Mouse (Mus musculus) kidney, postnatal 10 days (tissue): ENCODE results near the gene Fgfr4.
"Not testable (repeated sequence)": the region's sequence is repeated elsewhere in the genome, so short reads cannot be mapped to it uniquely, and the experiment has no call there.

Experiments
- DNase-seq: peaks from one replicate; pipeline ENCODE4 v3.0.0; 2021; ENCODE audit warnings: mixed read lengths

Gene Fgfr4

DNA sequence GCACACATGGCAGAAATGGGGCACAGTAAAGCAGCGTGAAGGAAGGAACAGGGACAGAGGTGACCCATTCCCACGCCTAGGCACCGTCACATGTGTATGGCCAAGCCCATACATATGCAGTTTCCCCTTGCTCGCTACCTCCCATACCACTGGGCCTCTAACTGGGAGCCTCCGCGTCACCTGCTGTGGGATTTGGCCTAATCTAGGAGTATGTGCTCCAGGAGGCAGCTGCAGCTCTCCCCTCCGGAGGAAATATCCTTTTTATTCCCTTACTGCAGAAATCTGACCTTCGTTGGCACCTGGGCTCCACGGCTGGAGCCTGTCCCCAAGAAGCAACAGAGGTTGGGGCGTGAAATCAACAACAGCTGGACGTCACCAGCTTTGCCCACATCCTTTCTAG, 21.9 kb downstream of the Fgfr4 start:
- DNase-seq, result no peak

DNA sequence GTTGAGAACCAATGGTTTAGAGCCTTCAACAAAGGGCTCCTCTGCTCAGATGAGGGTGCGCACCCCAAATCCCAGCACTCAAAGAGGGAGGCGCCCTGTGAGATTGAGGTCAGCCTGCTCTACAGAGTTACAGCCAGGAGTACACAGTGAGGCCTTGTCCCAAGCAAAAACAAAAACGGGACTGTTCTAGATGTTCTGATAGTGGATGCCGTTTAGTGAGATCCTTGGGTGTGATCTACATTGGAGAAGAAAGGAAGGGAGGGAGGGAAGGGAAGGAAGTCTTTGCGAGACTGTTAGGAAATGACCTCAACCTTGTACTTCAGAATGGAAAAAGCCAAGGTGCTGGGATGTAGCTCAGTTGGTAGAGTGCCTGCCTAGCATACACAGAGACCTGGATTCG, 23.8 kb downstream of the Fgfr4 start:
- DNase-seq, result no peak

DNA sequence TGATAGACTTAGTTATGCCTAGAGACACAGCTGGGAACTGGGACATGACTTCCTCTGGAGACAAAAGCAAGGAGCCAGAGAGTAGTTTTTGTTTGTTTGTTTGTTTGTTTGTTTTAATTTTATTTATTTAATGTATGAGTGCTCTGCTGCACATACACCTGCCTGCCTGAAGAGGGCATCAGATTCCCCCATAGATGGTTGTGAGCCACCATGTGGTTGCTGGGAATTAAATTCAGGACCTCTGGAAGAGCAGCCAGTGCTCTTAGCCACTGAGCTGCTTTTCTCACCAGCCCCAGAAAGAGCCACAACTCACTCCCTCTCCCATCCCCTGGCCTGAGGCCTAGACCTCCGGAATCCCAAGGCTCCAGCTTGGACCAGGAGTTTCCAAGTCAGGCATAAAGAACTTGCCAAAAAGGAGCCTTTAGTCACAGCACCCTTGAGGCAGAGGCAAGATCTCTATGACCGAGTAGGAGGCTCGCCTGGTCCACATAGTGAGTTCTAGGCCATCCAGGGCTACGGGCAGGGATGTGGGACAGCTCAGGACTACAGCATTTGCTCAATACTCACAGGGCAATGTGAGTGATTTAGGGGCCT, 25.6 kb downstream of the Fgfr4 start:
- no peak for DNase-seq

DNA sequence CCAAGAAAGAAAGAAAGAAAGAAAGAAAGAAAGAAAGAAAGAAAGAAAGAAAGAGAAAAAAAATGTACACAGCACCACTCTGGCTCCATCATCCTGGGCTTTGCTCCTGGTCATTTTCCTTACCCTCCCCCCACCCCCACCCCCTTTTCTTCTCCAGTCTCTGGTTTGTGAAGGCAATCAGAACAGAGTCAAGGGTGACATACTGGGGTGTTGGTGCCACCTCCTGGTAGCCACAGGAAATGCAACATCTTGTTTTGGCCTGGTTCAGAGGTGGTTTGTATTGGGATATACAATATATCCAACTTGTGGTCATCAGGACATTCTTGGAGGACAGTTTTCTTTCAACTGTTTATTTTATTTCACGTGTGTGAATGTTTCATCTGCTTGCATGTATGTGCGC, 26.1 kb downstream of the Fgfr4 start:
- DNase-seq, result peak; percentile 85

DNA sequence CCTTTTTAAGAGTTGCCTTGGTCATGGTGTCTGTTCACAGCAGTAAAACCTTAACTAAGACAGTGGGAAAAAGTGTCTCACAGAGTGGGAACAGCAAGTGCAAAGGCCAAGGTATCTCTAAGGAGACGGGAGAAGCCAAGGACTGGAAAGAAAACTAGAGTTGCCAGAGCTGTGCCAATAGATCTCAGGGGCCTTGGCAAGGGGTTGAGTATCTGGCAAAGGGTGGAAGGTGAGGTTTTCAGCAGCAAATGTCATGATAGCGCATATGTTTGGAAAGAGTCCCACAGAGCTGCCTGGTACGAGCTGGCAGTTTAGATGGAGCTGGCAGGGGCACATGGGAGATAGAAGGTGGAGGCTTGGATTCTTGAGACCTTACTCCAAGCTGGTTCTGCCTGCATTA, 27.2 kb downstream of the Fgfr4 start:
- DNase-seq, result no peak

DNA sequence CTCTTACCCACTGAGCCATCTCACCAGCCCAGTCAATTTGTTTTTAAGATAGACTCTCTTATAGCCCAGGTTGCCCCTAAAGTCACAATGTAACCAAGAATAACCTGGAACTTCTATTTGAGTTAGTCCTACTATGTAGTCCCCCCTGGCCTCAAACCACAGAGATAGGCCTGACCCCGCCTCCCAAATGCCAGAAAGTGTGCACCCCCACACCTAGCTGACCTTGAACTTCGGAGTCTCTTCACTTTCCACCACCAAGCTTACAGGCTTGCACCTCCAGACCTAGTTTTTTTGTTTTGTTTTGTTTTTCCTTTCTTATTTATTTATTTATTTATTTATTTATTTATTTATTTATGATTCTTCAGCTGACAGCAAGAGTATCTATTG, 29.3 kb downstream of the Fgfr4 start:
- DNase-seq, result no peak

DNA sequence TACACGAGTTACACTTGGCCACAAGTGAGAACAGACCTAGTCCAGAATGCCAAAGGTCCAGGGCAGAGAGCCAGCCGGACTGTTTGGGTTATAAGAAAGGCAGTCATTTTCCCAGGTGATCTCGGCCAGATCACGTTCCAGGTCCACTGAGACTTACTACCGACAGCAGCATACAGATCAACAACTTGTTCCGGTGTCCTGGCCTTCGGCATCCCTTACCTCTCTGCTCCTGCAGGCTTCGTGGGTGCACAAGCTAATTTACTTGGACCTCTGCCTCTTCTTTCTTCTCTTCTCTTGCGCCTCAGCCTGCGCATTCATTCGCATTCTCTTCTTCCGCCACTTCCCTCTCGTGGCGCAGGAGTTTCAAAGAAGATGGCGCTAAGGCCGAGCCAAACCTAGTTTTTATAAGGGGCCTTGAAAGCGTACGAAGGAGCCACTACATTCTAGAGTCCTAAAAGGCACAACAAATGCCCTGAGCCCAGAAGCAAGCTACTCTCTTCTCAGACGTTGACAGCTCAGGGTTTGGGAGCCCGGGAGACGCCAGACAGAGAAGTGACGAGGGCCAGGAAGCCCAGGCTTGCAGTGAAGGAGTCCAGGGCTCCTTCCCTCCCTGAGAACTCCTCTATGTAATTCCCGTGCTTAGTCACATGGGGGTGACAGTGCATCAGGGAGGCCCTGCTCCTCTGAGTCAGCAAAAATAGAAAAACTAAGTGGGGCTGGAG, 29.9 kb downstream of the Fgfr4 start:
- DNase-seq, result peak; percentile 79

DNA sequence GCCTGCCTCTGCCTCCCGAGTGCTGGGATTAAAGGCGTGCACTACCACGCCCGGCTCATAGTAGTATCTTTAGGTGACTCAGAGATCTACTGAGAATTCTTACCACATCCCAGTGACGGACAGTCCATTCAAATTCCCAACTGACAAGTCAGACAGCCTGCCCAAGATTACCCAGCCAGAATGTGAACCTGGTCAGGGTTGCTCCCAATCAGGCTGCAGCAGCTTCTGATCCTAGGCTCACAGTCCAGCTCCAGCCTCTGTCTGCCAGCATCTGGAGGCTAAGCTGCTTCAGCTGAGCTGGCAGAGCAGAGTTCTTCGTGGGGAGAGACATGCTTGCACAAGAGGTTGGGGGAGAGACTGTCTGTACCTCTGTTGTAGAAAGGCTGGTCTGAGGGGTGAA, 30.9 kb downstream of the Fgfr4 start:
- DNase-seq, result no peak

DNA sequence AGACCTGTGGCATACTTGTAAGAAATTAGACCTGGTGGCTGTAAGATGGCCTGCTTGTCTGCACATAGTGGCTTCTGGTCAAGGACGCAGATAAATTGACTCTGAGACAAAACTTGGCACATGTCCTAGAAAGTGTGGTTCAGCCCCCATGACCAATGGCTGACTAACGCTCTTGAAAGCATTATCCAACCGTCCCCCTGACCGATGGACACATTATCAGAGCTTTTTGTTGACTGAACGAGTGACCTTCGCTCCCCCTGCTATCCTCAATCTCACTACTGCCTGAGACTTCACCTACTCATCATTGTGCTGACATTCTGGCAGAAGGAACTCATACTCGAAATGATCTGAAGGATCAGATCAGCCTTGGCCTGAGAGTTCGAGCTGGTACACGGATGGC, 34.6 kb downstream of the Fgfr4 start:
- not testable (repeated sequence) for DNase-seq

DNA sequence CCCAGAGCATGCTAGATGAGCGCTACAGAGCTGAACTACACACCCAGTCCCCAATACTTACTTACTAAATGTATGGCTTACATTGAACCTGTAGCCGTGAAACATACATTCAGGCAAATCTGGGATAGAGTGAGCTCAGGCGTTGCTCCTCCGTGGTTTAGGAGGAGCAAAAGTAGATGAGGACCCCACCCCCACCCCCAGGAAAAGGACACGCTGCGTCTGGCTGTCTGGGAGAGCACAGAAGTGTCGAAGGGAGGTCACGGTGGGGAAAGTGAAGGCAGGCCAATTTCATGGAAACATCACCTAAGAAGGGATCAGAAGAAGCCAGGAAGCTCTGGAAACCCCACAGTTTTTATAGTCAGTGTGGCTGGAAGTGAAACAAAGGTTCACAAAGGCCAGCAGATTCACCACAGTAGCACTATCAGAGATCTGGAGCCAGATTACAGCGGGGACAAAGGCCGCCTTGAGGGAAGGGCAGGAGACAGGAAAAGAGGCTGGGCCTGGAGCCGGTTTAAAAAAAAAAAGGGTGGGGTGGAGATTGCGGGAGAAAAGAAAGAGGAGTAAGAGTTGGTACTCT, 37.2 kb downstream of the Fgfr4 start:
- DNase-seq, result no peak

DNA sequence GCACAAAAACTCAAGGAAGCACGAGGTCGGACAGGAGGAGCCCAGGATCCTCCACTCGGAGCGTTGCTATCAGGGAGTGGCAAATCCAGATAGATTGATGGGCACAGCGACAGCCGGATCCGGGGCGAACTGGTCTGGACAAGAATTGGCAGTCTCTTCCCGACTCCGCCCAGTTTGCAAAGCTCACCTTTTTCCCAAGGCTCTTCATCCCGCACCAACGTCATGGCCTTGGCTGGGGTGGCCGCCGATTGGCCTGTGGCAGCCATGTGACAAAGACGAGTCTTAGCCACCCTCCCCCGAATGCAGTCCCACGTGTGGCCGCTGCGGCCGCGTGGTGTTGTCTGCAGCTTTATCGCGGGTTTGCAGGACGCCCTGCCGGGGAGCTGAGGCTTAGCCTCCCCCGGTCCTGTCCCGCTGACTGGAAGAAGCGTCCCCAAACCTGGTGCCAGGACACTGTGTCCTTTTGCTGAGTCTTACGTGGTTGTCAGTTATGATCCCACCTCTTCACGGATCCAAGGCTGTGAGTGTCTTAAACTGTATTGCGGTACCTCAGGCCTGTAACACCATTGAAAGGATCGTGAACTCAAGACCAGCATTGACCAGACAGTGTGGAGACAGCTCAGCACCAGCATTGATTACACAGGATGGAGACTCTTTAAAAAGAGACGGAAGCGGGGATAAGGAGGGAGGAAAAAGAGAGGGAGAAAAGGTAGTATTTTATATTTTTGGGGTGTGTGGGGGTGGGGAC, 37.9 kb downstream of the Fgfr4 start:
- DNase-seq, result peak; percentile 96

DNA sequence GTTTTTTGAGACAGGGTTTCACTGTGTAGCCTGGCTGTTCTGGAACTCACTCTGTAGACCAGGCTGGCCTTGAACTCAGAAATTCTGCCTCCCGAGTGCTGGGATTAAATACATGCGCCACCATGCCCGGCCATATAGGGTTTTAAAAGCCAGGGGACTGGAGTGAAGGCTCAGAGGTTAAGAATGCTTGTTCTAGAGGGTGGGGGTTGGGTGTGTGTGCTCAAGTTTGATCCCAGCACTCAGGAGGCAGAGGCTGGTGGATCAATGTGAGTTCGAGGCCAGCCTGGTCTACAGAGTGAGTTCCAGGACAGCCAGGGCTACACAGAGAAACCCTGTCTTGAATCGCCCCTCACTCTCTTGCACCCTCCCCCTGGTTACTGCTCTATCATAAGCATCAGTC, 39.1 kb downstream of the Fgfr4 start:
- no peak for DNase-seq

DNA sequence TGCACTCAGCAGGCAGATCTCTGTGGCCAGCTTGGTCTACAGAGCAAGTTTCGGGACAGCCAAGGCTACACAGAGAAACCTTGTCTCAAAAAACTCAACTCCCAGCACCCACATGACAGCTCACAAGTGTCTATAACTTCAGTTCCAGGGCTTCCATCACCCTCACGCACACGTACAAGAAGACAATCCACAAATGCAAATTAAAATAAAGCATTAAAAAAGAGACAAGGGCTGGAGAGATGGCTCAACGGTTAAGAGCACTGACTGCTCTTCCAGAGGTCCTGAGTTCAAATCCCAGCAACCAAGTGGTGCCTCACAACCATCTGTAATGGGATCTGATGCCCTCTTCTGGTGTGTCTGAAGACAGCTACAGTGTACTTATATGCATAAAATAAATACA, 50.3 kb downstream of the Fgfr4 start:
- not testable (repeated sequence) for DNase-seq

DNA sequence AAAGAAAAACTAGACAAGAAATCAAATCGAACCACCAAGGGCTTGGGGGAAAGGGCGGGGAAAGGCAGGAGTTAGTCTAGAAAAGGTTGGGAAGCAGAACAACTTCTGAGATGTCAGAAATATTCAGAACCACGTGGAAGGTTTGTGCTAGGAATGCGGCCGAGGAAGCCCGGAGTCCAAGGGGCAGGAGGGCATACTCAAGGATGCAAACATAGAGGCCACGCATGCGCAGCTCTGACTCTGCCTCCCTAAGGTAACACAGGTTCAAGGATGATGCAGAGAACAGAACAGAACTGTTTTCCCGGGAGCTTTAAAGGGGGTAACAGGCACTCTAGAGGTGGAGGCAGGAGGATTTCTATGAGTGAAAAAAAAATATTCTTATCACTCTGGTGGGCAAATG, 51.3 kb downstream of the Fgfr4 start:
- peak; percentile 77 for DNase-seq

DNA sequence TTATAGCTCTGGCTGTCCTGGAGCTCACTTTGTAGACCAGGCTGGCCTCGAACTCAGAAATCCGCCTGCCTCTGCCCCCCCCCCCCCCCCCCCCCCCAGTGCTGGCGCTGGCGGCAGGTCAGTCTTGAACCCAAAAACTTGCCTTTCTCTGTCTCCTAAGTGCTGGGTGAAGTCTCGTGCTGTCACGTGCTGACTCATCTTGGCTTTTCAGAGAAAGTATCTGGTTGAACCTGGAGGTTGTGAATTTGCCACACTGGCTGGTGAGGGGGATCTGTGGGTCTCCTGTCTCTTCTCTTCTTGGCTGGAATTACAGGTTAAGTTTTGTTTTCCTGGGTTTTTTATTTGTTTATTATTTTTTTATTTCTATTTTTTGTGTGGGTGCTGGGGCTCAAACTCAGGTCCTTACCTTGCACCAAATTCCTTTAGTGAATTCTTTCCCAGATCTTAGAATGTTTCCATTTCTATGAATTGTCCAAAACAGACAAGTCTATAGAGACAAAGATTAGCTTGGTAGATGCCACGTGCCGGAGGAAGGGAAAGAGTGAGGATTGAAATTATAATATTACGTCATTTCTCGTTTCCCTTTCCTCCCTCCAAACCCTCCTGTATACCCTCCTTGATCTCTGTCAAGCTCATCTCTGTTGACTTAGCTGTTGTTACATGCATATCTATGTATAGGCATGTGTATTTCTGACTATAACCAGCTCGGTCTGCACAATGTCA, 52.4 kb downstream of the Fgfr4 start:
- DNase-seq, result no peak

DNA sequence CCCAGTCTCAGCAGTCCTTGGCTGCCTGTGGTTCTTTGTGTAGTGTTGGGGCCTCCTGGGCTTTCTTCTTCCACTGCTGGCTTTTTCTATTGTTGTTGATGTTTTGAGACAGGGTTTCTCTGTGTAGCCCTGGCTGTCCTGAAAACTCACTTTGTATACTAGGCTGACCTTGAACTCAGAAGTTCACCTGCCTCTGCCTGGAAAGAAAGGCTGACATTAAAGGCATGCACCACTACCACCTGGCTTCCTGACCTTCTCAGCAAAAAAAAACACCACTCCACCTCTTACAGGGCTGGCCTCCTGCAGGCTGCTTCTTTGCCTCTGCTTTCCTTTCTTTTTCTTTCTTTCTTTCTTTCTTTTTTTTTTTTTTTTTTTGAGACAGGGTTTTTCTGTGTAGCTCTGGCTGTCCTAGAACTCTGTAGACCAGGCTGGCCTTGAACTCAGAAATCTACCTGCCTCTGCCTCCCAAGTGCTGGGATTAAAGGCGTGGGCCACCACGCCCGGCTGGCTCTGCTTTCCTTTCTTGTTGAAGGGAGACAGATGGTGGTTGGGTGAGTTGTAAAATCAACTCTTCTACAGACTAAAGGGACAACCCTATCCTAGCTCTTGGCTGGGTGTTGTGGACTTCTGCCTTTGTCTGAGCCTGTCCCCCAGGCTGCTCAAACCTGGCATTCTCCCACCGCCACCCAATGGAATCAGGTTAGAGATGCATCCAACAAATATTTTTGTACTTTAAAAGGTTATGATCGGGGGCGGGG, 53.2 kb downstream of the Fgfr4 start:
- no peak for DNase-seq

DNA sequence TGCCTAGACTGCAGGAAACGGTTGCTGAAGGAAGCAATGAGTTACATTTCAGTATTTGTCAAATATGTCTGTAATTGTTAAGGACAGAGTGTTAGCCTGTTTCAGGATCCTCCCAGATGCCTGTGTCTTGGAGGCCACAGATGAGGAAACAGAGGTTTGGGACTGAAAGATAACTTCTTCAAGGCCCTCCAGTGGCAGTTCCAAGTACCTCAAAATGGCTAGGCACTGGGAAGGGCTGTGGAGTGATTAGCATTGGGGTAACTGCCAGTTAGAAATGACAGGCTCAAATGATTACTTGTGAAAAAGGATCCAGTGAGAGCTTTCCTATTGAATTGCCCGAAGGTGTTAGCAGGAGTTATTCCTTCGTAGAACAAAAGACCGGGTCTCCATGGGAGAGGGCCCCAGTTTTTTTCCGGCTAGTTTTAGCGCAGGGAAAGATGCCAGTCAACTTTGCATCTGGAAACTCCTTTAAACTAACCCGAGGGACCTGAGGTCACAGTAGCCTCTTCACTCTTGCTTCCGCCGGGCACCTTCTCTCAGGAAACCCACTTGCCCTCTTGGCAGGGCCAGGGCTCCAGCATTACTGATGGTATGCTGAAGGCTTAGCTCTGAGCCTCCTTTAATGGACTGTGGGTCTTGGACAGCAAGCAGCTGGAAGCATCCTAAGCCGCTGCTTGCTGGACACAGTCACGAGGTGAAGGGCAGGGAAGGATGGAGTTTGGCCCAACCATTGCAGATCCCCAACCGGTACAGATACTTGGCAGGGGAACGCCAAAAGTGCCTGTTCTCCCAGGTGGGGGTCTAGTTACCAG, 56.6 kb downstream of the Fgfr4 start:
- no peak for DNase-seq

DNA sequence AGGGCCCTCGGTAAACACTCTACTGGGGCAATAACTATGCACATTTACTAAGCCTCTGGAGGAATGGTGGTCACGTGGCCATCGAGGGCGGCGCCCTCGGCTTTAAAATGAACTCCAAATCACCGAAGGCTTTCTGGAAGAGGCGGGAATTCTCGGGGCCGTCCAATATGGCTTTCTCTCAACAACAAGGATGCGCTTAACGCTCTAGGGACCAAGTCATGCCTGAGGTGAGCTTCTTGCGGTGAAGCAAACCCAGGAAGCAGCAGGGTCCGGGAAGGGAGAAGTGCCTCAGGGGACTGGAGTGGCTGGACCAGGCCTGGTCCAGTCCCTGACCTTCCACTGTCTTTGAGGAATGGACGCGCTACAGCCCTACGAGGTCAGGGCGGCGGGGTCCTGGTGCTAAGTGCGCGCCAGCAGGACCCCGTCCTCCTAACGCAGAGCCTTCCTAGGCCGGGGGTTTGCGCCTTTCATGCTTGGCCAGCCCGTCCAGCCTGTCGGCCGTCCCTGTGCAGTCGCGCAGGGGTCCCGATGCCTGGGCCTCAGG, 57.3 kb downstream of the Fgfr4 start, which contains the start of gene Nsd1:
TSS of gene Nsd1 (plus strand) at position 134 of the 544 bp plus-strand sequence.
- no peak for DNase-seq

DNA sequence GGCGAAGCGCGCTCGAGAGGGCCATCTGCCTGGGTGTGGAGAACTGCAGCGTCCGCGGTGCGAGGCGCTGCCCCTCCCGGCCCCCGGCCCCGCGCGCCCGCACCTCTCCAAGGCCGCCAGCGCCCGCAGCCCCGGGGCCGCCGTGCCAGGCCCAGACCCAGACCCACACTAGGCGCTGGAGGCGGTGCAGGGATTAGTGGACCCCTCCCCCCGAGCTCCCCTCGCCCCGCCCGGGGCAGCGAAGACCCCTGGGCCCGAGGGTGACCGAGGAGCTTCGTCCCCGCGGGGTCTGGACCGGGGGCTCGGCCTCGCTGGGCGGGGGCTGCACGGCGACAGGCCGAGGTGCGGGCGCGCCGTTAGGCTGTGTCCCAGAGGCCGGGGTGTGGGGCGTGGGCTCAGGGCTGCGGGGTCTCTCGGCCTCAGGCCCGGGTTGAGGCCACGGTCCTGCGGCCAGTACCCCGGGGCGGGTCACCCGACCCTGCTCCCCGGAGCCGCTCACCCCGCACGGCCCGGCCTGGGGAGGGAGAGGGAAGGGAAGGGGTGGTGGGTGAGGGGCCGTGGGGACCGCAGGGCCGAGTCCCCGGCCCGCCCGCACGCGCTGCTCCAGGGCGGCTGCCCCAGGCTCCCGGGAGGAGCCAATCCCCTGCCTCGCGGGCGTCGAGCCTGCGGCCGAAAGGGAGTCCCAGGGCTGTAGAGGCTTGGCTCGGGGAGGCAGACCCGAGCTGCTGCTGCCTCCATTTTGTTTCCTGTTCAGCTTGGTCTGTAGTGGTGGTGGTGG, 57.9 kb downstream of the Fgfr4 start:
- peak; percentile 76 for DNase-seq

DNA sequence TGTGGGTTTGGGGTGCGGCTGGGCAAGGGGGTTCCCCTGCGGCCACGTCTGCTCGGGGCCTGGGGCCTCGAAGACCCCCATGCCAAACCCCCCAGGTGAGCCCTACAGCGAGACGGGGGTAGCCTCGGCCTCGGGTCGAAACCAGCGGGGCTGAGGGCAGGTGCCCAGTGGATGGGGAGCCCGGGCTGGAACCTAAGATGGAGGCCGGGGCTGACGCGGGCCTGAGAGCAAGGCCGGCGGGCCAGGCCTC, 58.5 kb downstream of the Fgfr4 start:
- no peak for DNase-seq
